Mouse (Mus musculus) megakaryocyte, embryonic 14.5 days (primary cell): ENCODE data around the gene Lrrd1. TPM values are rescaled to one million over a fixed set of nuclear protein-coding genes. Genes with fewer than 3 reads are reported as not detected.
"Not testable (repeated sequence)": the region's sequence is repeated elsewhere in the genome, so short reads cannot be mapped to it uniquely, and the experiment has no call there.

Source experiments
- H3K27me3 ChIP-seq: replicated peaks from 2 replicates; pipeline ENCODE3; 2012; ENCODE audit warnings: inconsistent platforms
- H3K36me3 ChIP-seq: replicated peaks from 2 replicates; pipeline ENCODE3; 2012; ENCODE audit warnings: low read length, inconsistent platforms, mixed read lengths
- H3K4me1 ChIP-seq: 2 replicates; pipeline ENCODE4 v1.6.1; 2012; ENCODE audit warnings: inconsistent platforms
- H3K4me3 ChIP-seq: replicated peaks from 2 replicates; pipeline ENCODE3; 2012; ENCODE audit warnings: moderate library complexity, mild to moderate bottlenecking, inconsistent platforms
- H3K9me3 ChIP-seq: 2 replicates; pipeline ENCODE4 v1.6.1; 2012; ENCODE audit warnings: inconsistent platforms
- FLI1 ChIP-seq: IDR thresholded peaks from 2 replicates; pipeline ENCODE4 v1.6.1; 2012; ENCODE audit warnings: low read length, inconsistent platforms, mixed read lengths
- GATA1 ChIP-seq: IDR thresholded peaks from 3 replicates; pipeline ENCODE4 v1.6.1; 2012; ENCODE audit warnings: mixed read lengths, low read length, inconsistent platforms, borderline replicate concordance
- polyA plus RNA-seq: library from polyadenylated mRNA; stranded (reverse); fragments of >175 nt; gene quantifications from 2 replicates; pipeline ENCODE4 v1.2.3, GENCODE M21; 2012; ENCODE audit warnings: low replicate concordance; ENCODE audit not compliant: insufficient read depth

Gene Lrrd1
- polyA plus RNA-seq, 1 experiment: not detected

DNA sequence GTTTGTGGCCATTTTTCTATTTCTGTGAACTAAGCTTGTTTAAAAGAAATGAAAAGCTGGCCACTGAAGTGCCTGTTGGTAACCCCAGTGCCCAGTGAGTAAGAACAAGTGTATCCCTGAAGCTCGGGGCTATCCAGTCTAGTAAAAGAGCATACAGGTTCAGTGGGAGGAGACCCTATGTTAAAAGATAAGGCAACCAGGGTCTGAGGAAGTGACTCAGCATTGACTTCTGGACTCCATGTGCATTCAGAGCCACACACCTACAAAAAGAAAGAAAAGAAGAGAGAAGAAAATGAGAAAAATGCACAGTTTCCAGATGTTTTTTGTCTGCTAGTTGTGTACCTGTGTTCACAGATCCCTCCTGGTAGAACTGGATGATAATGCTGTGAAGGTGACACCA is 10.9 kb upstream of the Lrrd1 start:
- Histone ChIP-seq H3K27me3 (no peaks in the 10 kb centered on the region), H3K4me3 (no peak overlapping the region), H3K4me1 (peaks cover 10% of the 10 kb centered on the region), H3K9me3 (no peaks in the 10 kb centered on the region), H3K36me3 (peaks cover 89% of the 10 kb centered on the region)
- TF ChIP-seq GATA1 (no peak), FLI1 (no peak)

DNA sequence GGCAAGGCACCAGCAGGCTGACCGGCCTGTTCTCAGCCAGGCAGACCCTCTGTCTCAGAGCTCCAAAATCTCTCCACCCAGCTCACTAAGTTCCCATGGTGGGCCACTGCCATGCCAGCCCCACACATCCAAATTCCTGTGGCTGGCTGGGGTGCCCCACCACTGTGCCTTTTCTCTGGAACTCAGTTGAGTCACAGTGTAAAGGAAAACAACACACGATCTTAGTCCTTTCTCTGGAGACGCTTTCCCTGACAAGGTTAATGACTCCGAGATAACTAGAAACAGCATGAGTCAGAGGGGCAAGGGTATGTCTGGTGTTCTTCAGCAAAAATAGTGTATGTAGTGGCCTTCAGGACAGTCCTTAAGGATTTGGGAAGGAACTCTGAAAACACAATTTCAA is 25.2 kb downstream of the Lrrd1 start:
- no peak overlapping the region for H3K4me3 ChIP-seq
- no peaks in the 10 kb centered on the region for H3K27me3 ChIP-seq
- H3K9me3 ChIP-seq: peaks cover 5% of the 10 kb centered on the region
- TF ChIP-seq GATA1 (no peak), FLI1 (no peak)
- no peaks in the 10 kb centered on the region for H3K36me3 ChIP-seq
- peaks cover 10% of the 10 kb centered on the region; the same call in 1 of the 2 replicates for H3K4me1 ChIP-seq

DNA sequence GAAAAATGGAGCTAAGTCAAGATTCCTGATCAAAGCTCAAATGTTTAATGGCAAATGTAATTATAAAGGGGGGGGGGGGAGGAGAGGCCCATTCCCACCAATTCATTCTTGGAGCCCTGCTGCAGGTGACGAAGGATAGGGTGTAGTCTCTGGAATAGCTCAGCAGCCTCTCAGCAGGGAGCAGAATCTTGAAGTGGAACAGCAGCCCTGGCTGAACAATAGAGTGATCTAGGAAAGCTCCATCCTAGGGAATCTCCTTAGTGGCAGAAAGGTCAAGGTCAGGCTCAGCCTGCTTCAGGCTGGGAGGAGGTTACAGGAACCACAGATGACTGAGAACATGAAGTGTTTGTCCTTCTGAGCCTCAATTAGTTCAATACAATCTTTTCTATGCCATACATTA is 27.4 kb downstream of the Lrrd1 start:
- Histone ChIP-seq H3K4me1 (peaks cover 10% of the 10 kb centered on the region; the same call in 1 of the 2 replicates), H3K27me3 (no peaks in the 10 kb centered on the region), H3K36me3 (no peaks in the 10 kb centered on the region), H3K4me3 (no peak overlapping the region), H3K9me3 (peaks cover 5% of the 10 kb centered on the region)
- TF ChIP-seq FLI1 (no peak), GATA1 (no peak)

DNA sequence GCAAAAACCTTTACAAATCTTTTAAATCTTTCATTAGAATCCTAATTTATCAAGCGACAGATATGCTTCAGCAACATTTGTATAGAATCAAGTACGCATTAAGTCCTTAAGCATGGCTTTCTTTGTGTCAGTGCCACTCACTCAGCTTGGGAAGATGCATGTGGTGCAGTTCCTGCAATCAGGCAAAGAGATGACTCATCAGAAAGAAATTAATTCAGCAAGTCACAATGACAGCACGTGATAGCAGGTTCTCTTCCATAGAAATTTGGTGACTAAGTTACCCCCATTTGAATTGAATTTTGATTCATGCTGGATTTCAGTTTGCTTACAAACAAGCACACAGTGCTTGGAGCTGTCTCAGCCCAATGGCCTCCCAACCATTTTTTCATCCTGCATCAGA is 28.5 kb downstream of the Lrrd1 start:
- H3K9me3 ChIP-seq: peaks cover 5% of the 10 kb centered on the region
- no peaks in the 10 kb centered on the region for H3K27me3 ChIP-seq
- TF ChIP-seq FLI1 (no peak), GATA1 (no peak)
- H3K36me3 ChIP-seq: no peaks in the 10 kb centered on the region
- H3K4me1 ChIP-seq: peaks cover 10% of the 10 kb centered on the region; the same call in 1 of the 2 replicates
- H3K4me3 ChIP-seq: no peak overlapping the region

DNA sequence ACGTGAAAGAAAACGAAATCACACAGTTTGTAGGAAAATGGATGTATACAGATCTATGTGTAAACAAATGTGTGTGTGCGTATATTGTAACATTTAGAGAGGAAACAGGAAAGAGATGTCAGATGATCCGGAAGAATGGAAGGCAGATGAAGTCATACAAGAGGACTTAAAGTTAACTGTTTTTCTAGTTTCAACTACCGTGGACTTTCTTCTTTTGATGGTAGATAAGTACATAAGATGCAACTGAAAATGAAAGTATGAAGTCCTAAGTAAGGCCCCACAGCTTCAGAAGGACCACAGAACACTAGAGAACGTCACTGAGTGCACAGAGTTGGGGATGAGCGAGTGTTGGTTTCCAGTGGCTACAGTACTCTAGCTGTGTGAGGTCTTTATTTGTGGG is 41.9 kb downstream of the Lrrd1 start:
- not testable (repeated sequence) for H3K4me1 ChIP-seq, H3K36me3 ChIP-seq, H3K4me3 ChIP-seq, H3K9me3 ChIP-seq, H3K27me3 ChIP-seq

DNA sequence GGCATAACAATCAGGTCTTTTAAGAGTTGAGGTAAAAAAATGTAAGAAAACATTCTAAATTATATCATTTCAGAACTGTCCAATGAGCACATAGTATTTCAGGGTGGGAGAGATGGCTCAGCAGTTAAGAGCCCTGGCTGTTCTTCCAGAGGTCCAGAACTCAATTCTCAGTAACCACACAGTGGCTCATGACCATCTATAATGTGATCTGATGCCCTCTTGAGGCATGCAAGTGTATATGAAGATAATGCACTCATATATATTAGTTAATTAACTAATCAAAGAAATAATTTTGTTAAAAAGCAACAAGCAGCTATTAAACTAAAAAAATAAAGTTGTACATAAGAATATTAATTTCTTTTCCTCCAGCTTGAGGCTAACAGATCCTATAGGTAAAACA is 44.2 kb downstream of the Lrrd1 start:
- peaks cover 8% of the 10 kb centered on the region for H3K4me1 ChIP-seq
- H3K27me3 ChIP-seq: no peaks in the 10 kb centered on the region
- TF ChIP-seq FLI1 (no peak), GATA1 (no peak)

DNA sequence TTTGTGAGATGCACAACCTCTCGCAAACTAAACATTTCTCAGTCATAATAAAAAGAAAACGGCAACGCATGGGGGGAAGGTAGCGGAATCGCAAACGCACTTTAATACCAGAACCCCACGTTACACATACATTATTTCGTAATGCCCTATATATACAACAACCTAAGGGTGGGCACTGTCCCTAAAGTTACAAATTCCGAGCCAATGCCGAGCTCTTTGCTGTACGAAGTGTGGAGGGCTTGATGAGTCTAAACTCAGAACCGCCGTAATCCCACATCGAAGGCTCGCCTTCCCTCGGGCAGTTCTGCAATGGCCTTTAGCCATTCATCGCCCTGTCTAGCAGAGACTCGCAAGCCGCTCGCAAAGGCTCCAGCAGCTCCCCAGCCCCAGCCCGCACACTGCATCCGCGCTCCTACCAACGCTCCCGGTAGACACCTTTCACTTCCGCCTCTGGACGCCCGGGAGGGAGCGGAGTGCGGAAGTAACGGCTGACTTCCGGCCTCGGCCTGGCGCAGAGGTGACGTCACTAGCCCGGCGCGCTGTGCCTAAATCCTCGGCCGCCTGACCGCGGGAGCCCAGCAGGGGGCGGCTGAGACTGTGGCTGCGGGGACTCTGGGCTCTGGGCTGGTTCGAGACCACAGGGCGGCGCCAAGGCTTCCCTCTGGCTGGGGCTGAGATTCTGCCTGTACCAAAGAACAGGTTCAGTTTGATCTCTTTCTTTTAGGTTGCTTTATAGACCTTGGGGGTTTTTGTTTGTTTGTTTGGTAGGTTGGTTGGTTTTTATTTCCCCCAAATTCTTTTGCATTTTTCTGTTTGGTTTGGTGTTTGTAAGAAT is 48.7 kb downstream of the Lrrd1 start, which contains the start of gene Mterf1a:
Gene Mterf1a, minus strand, starts transcription at position 475 of the 835 bp plus-strand sequence.
- H3K36me3 ChIP-seq, H3K9me3 ChIP-seq, H3K4me1 ChIP-seq, H3K27me3 ChIP-seq: not testable (repeated sequence)
- peak within 1 kb of the TSS; percentile 90 for H3K4me3 ChIP-seq

More for the DNA sequence above, 44.2 kb downstream of the Lrrd1 start:
- no peaks in the 10 kb centered on the region for H3K9me3 ChIP-seq
- H3K36me3 ChIP-seq: no peaks in the 10 kb centered on the region
- no peak overlapping the region for H3K4me3 ChIP-seq

DNA sequence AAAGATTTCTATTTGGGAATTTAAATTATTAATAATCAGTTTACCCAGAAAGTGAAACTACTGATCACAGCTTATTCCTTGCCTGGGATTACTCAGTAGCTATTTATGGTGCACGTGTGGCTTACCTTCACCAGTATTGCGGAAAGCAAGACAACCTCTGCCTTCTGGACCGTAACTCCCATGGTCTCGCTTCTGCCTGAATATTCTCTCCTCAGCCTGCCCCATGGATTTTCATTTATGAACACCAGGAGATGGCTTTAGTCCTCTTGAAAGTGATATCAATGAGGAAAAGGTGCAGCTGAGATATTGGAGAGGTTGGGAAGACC is 49.3 kb downstream of the Lrrd1 start:
- H3K27me3 ChIP-seq, H3K9me3 ChIP-seq, H3K4me1 ChIP-seq, H3K36me3 ChIP-seq: not testable (repeated sequence)
- peak overlapping the region; percentile 46 for H3K4me3 ChIP-seq

DNA sequence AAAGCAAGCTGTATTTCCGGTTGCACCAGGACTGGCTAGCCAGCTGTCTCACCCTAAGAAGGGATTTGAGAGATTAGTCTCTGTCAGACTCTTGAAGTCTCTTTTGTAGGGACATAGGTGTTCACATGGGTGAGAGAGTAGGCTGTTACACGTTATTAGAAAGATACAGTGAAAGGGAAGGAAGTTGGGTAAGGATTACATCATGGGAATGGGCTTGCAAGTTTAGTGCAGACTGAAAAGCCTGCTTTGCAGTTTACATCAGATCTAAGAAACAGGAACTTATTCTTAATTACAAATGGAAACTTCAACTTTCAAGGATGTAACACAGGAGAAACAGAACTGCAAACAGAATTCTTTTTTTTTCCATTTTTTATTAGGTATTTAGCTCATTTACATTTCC is 60.5 kb downstream of the Lrrd1 start:
- Histone ChIP-seq H3K36me3 (no peaks in the 10 kb centered on the region), H3K4me3 (no peak overlapping the region), H3K9me3 (no peaks in the 10 kb centered on the region), H3K27me3 (peaks cover 2% of the 10 kb centered on the region), H3K4me1 (no peaks in the 10 kb centered on the region)
- no peak for TF ChIP-seq FLI1
- TF ChIP-seq GATA1: no peak

Other genes with a start within 250 kb of the Lrrd1 start
- 0.64 TPM in 1 of 2 replicates, not detected in the other for gene Pex1, start 249.1 kb upstream of the Lrrd1 start, polyA plus RNA-seq
- gene Rbm48, start 248.6 kb upstream of the Lrrd1 start, polyA plus RNA-seq: 2.8 TPM in 2 replicates
- gene Tmbim7, start 194.0 kb upstream of the Lrrd1 start, polyA plus RNA-seq: not detected in 2 replicates
- 63.4 and 64.7 TPM in 2 replicates for gene Gatad1, start 188.0 kb upstream of the Lrrd1 start, polyA plus RNA-seq
- gene Ankib1, start 42.2 kb upstream of the Lrrd1 start, polyA plus RNA-seq: 6.8 and 7.4 TPM in 2 replicates
- gene Krit1, start 42.0 kb upstream of the Lrrd1 start, polyA plus RNA-seq: 2.0 TPM in 1 of 2 replicates, not detected in the other
- gene Mterf1a, start 48.8 kb downstream of the Lrrd1 start, polyA plus RNA-seq: 0.18 TPM in 1 of 2 replicates, not detected in the other
- gene Akap9, start 82.9 kb downstream of the Lrrd1 start, polyA plus RNA-seq: 4.6 and 12.3 TPM in 2 replicates